Mouse (Mus musculus) lung, postnatal 25 days (tissue): ENCODE results near the gene Lce3a.

Source experiments
- DNase-seq: peaks from one replicate; pipeline ENCODE4 v3.0.0; 2022; ENCODE audit warnings: low spot score

Gene Lce3a

GRCm38 (mm10) chr3:92926130-92926529, at the start of gene Lce3a:
Lce3a (minus strand) TSS chr3:92926230.
- no peak for DNase-seq

- DNase-seq: no peak
Measured at GRCm38 (mm10) chr3:92966761-92967160, 40.7 kb upstream of the Lce3a start, which contains the start of gene Lce3e. Lce3e (plus strand) TSS chr3:92967061.

- DNase-seq: no peak
Measured at GRCm38 (mm10) chr3:92957090-92957489, 31.1 kb upstream of the Lce3a start, which contains the start of gene Lce3d. Lce3d (plus strand) TSS chr3:92957390.

- no peak for DNase-seq
Measured at GRCm38 (mm10) chr3:92944186-92944585, 18.2 kb upstream of the Lce3a start, which contains the start of gene Lce3c. Lce3c (plus strand) TSS chr3:92944486.

- no peak for DNase-seq
Measured at GRCm38 (mm10) chr3:92932679-92933078, 6.6 kb upstream of the Lce3a start, which contains the start of gene Lce3b. Lce3b (plus strand) TSS chr3:92932979.

- no peak for DNase-seq
Measured at GRCm38 (mm10) chr3:92920364-92920763, 5.7 kb downstream of the Lce3a start.

GRCm38 (mm10) chr3:92907571-92907970, 18.5 kb downstream of the Lce3a start:
- no peak for DNase-seq

GRCm38 (mm10) chr3:92905182-92905581, 20.8 kb downstream of the Lce3a start:
- no peak for DNase-seq

GRCm38 (mm10) chr3:92903640-92904039, 22.4 kb downstream of the Lce3a start:
- no peak for DNase-seq

GRCm38 (mm10) chr3:92902992-92903391, 23.0 kb downstream of the Lce3a start:
- DNase-seq: no peak

- no peak for DNase-seq
Measured at GRCm38 (mm10) chr3:92894489-92894888, 31.5 kb downstream of the Lce3a start.

- DNase-seq: peak; percentile 28
Measured at GRCm38 (mm10) chr3:92894063-92894462, 32.0 kb downstream of the Lce3a start.
